Mouse (Mus musculus): ENCODE measurements around the gene Aqp3. TPM values are rescaled to one million over a fixed set of nuclear protein-coding genes. Genes with fewer than 3 reads are reported as not detected.

The Aqp3 gene
- polyA plus RNA-seq, 1 experiment: 49.9 TPM

GRCm38 (mm10) chr4:41132471-41132870, 34.5 kb upstream of the Aqp3 start:
- TF ChIP-seq CTCF (IDR thresholded peaks at IDR 0.05; ENCODE audit: insufficient read depth, low read length) (no peak), POLR2A (IDR thresholded peaks at IDR 0.05; ENCODE audit: borderline replicate concordance, extremely low read depth, low read depth, low read length) (no peak)
- DNase-seq: no peak
- Histone ChIP-seq H3K4me1 (ENCODE audit: control insufficient read depth, insufficient read depth, low read length) (peaks cover 1% of the 10 kb centered on the region), H3K4me3 (replicated peaks; ENCODE audit: extremely low read depth, low read depth, low read length) (no peak overlapping the region)
- 69% methylated on average over 6 of the region's 6 CpGs for WGBS

- TF ChIP-seq CTCF (IDR thresholded peaks at IDR 0.05; ENCODE audit: insufficient read depth, low read length) (no peak), POLR2A (IDR thresholded peaks at IDR 0.05; ENCODE audit: borderline replicate concordance, extremely low read depth, low read depth, low read length) (no peak)
- no peak for DNase-seq
- WGBS: 80% methylated on average over 3 of the region's 3 CpGs
- H3K4me1 ChIP-seq (ENCODE audit: control insufficient read depth, insufficient read depth, low read length): no peaks in the 10 kb centered on the region
- no peak overlapping the region for H3K4me3 ChIP-seq (replicated peaks; ENCODE audit: extremely low read depth, low read depth, low read length)
These were observed 31.9 kb upstream of the Aqp3 start for GRCm38 (mm10) chr4:41129836-41130235.

GRCm38 (mm10) chr4:41129406-41129805, 31.4 kb upstream of the Aqp3 start:
- peak; percentile 58 for DNase-seq
- WGBS: 3% methylated on average over 2 of the region's 2 CpGs
- peak; percentile 71 for TF ChIP-seq CTCF (IDR thresholded peaks at IDR 0.05; ENCODE audit: insufficient read depth, low read length)
- TF ChIP-seq POLR2A (IDR thresholded peaks at IDR 0.05; ENCODE audit: borderline replicate concordance, extremely low read depth, low read depth, low read length): no peak

GRCm38 (mm10) chr4:41124180-41124951, 26.4 kb upstream of the Aqp3 start, which contains the start of gene Nol6:
TSS of gene Nol6 (minus strand) at chr4:41124455.
- WGBS: 3% methylated on average over 29 of the region's 29 CpGs
- peak; percentile 23; the same call in 1 of the 2 replicates for TF ChIP-seq POLR2A (IDR thresholded peaks at IDR 0.05; ENCODE audit: borderline replicate concordance, extremely low read depth, low read depth, low read length)
- no peak for TF ChIP-seq CTCF (IDR thresholded peaks at IDR 0.05; ENCODE audit: insufficient read depth, low read length)
- no peaks in the 10 kb centered on the region for H3K4me1 ChIP-seq (ENCODE audit: control insufficient read depth, insufficient read depth, low read length)
- peak; percentile 94 for DNase-seq
- peak within 1 kb of the TSS; percentile 89 for H3K4me3 ChIP-seq (replicated peaks; ENCODE audit: extremely low read depth, low read depth, low read length)

More at GRCm38 (mm10) chr4:41129406-41129805, 31.4 kb upstream of the Aqp3 start:
- H3K4me1 ChIP-seq (ENCODE audit: control insufficient read depth, insufficient read depth, low read length): no peaks in the 10 kb centered on the region
- no peak overlapping the region for H3K4me3 ChIP-seq (replicated peaks; ENCODE audit: extremely low read depth, low read depth, low read length)

GRCm38 (mm10) chr4:41118706-41119292, 20.8 kb upstream of the Aqp3 start:
- 72% methylated on average over 11 of the region's 11 CpGs for WGBS
- TF ChIP-seq CTCF (IDR thresholded peaks at IDR 0.05; ENCODE audit: insufficient read depth, low read length) (peak; percentile 63), POLR2A (IDR thresholded peaks at IDR 0.05; ENCODE audit: borderline replicate concordance, extremely low read depth, low read depth, low read length) (no peak)
- DNase-seq: peak; percentile 56

GRCm38 (mm10) chr4:41116817-41117216, 18.8 kb upstream of the Aqp3 start:
- no peaks in the 10 kb centered on the region for H3K4me1 ChIP-seq (ENCODE audit: control insufficient read depth, insufficient read depth, low read length)
- no peak for DNase-seq
- TF ChIP-seq POLR2A (IDR thresholded peaks at IDR 0.05; ENCODE audit: borderline replicate concordance, extremely low read depth, low read depth, low read length): no peak
- no peak for TF ChIP-seq CTCF (IDR thresholded peaks at IDR 0.05; ENCODE audit: insufficient read depth, low read length)
- no peak overlapping the region for H3K4me3 ChIP-seq (replicated peaks; ENCODE audit: extremely low read depth, low read depth, low read length)
- 69% methylated on average over 3 of the region's 3 CpGs for WGBS

More at GRCm38 (mm10) chr4:41118706-41119292, 20.8 kb upstream of the Aqp3 start:
- Histone ChIP-seq H3K4me1 (ENCODE audit: control insufficient read depth, insufficient read depth, low read length) (no peaks in the 10 kb centered on the region), H3K4me3 (replicated peaks; ENCODE audit: extremely low read depth, low read depth, low read length) (no peak overlapping the region)

- 95% methylated on average over 15 of the region's 15 CpGs for WGBS
- DNase-seq: no peak
- Histone ChIP-seq H3K4me1 (ENCODE audit: control insufficient read depth, insufficient read depth, low read length) (no peaks in the 10 kb centered on the region), H3K4me3 (replicated peaks; ENCODE audit: extremely low read depth, low read depth, low read length) (no peak overlapping the region)
- TF ChIP-seq POLR2A (IDR thresholded peaks at IDR 0.05; ENCODE audit: borderline replicate concordance, extremely low read depth, low read depth, low read length): no peak
- TF ChIP-seq CTCF (IDR thresholded peaks at IDR 0.05; ENCODE audit: insufficient read depth, low read length): no peak
These were observed 17.8 kb upstream of the Aqp3 start for GRCm38 (mm10) chr4:41115793-41116192.

GRCm38 (mm10) chr4:41115074-41115473, 17.1 kb upstream of the Aqp3 start:
- TF ChIP-seq POLR2A (IDR thresholded peaks at IDR 0.05; ENCODE audit: borderline replicate concordance, extremely low read depth, low read depth, low read length): no peak
- no peak for TF ChIP-seq CTCF (IDR thresholded peaks at IDR 0.05; ENCODE audit: insufficient read depth, low read length)
- Histone ChIP-seq H3K4me3 (replicated peaks; ENCODE audit: extremely low read depth, low read depth, low read length) (no peak overlapping the region), H3K4me1 (ENCODE audit: control insufficient read depth, insufficient read depth, low read length) (no peaks in the 10 kb centered on the region)
- 93% methylated on average over 6 of the region's 6 CpGs for WGBS
- no peak for DNase-seq

GRCm38 (mm10) chr4:41114358-41115070, 16.5 kb upstream of the Aqp3 start:
- WGBS: 90% methylated on average over 9 of the region's 9 CpGs
- H3K4me1 ChIP-seq (ENCODE audit: control insufficient read depth, insufficient read depth, low read length): no peaks in the 10 kb centered on the region
- DNase-seq: no peak
- TF ChIP-seq POLR2A (IDR thresholded peaks at IDR 0.05; ENCODE audit: borderline replicate concordance, extremely low read depth, low read depth, low read length) (no peak), CTCF (IDR thresholded peaks at IDR 0.05; ENCODE audit: insufficient read depth, low read length) (no peak)
- no peak overlapping the region for H3K4me3 ChIP-seq (replicated peaks; ENCODE audit: extremely low read depth, low read depth, low read length)
